Mouse (Mus musculus) stomach, postnatal 0 days (tissue): ENCODE measurements at regions not wholly inside any gene's neighbourhood (a gene's known extent, or its start where the extent isn't known, plus 50 kb on each side); places are given as distances from the start of the nearest gene placed in this dataset.

Experiments used
- CTCF ChIP-seq: IDR thresholded peaks from 2 replicates; pipeline ENCODE4 v1.5.1; 2016; ENCODE audit warnings: antibody characterized with exemption, low read depth, mild to moderate bottlenecking, moderate library complexity
- EP300 ChIP-seq: optimal IDR thresholded peaks from 2 replicates; pipeline ENCODE3; 2016; ENCODE audit warnings: antibody characterized with exemption

GRCm38 (mm10) chr11:109088488-109089252, 55.5 kb downstream of the E030025P04Rik start:
- no peak for TF ChIP-seq CTCF
- no peak for TF ChIP-seq EP300
